Mouse (Mus musculus) C2C12 (cell line): Measurements from ENCODE around the gene Gm10964. TPM values are rescaled to one million over a fixed set of nuclear protein-coding genes. Genes with fewer than 3 reads are reported as not detected.

Experiments used
- H3K27me3 ChIP-seq: one replicate; pipeline ENCODE4 v1.6.1; 2011; ENCODE audit not compliant: control insufficient read depth, insufficient read depth, insufficient read length
- H3K36me3 ChIP-seq: one replicate; pipeline ENCODE4 v1.6.1; 2011; ENCODE audit not compliant: control insufficient read depth, insufficient read depth
- H3K4me3 ChIP-seq: one replicate; pipeline ENCODE4 v1.5.1; 2011; ENCODE audit warnings: mild to moderate bottlenecking, control low read depth; ENCODE audit not compliant: poor library complexity, insufficient read depth, severe bottlenecking
- H3K79me2 ChIP-seq: one replicate; pipeline ENCODE4 v1.6.1; 2011; ENCODE audit not compliant: control insufficient read depth, insufficient read depth
- H3K79me3 ChIP-seq: one replicate; pipeline ENCODE4 v1.6.1; 2011; ENCODE audit warnings: low read depth, control low read depth
- H3ac ChIP-seq: one replicate; pipeline ENCODE3; 2011; ENCODE audit warnings: low read depth; ENCODE audit not compliant: control insufficient read depth, insufficient read length
- CEBPB ChIP-seq: IDR thresholded peaks from one replicate; pipeline ENCODE4 v1.6.1; 2011; ENCODE audit warnings: low read depth, mild to moderate bottlenecking, control low read depth, moderate library complexity
- CTCF ChIP-seq: IDR thresholded peaks from one replicate; pipeline ENCODE4 v1.5.1; 2011; ENCODE audit not compliant: control insufficient read depth, insufficient read depth, insufficient read length
- FOSL1 ChIP-seq: IDR thresholded peaks from one replicate; pipeline ENCODE4 v1.8.0; 2011; ENCODE audit warnings: mild to moderate bottlenecking, low read length; ENCODE audit not compliant: poor library complexity, insufficient read depth, severe bottlenecking
- MAX ChIP-seq: IDR thresholded peaks from one replicate; pipeline ENCODE4 v1.6.1; 2011; ENCODE audit warnings: mild to moderate bottlenecking, control low read depth
- MYOD1 ChIP-seq: IDR thresholded peaks from one replicate; pipeline ENCODE4 v1.6.1; 2011; ENCODE audit warnings: low read depth; ENCODE audit not compliant: control insufficient read depth, insufficient read length
- MYOG ChIP-seq: IDR thresholded peaks from one replicate; pipeline ENCODE4 v1.6.1; 2011; ENCODE audit not compliant: control insufficient read depth, insufficient read length; ENCODE audit errors: extremely low read depth
- USF1 ChIP-seq: IDR thresholded peaks from one replicate; pipeline ENCODE4 v1.6.1; 2011; ENCODE audit warnings: low read depth, mild to moderate bottlenecking, control low read depth, moderate library complexity
- long read RNA-seq, 2 experiments: library from polyadenylated mRNA; unstranded; transcript quantifications; one replicate each; pipeline ENCODE4 v2.0.0; 2019 to 2020
- polyA plus RNA-seq: library from polyadenylated mRNA; unstranded; fragments of >200 nt; fragmentation: generic; extraction: Trizol; gene quantifications from one replicate; pipeline ENCODE4 v1.2.1, GENCODE M21; 2012; ENCODE audit warnings: missing spikeins

Gm10964 gene
- polyA plus RNA-seq = not detected
- long read RNA-seq, experiment 1, partial matches to known transcripts = 0 of 12 reads
- long read RNA-seq, experiment 1, other reads (novel, unspliced or antisense) = 12 of 12 reads
- long read RNA-seq, experiment 2, partial matches to known transcripts = 0 of 2 reads
- long read RNA-seq, experiment 2, other reads (novel, unspliced or antisense) = 2 of 2 reads

GRCm38 (mm10) chr3:103739329-103739728 is at the start of gene Gm10964:
Gene Gm10964, plus strand, starts transcription at chr3:103739366.
- peaks cover 8% of the 10 kb centered on the region for H3K79me2 ChIP-seq
- TF ChIP-seq MYOD1 (no peak), FOSL1 (no peak), CEBPB (no peak), USF1 (no peak), CTCF (no peak), MYOG (no peak), MAX (no peak)

GRCm38 (mm10) chr3:103690506-103690905 is 48.7 kb upstream of the Gm10964 start:
- Histone ChIP-seq H3K36me3 (no peaks in the 10 kb centered on the region), H3K27me3 (no peaks in the 10 kb centered on the region), H3K4me3 (no peak overlapping the region), H3K79me2 (no peaks in the 10 kb centered on the region), H3ac (no peak overlapping the region), H3K79me3 (no peaks in the 10 kb centered on the region)
- TF ChIP-seq USF1 (no peak), MAX (no peak), MYOD1 (no peak), FOSL1 (no peak), MYOG (no peak)

More at GRCm38 (mm10) chr3:103739329-103739728, at the start of gene Gm10964:
- Histone ChIP-seq H3K4me3 (no peak within 1 kb of the TSS), H3K36me3 (peaks cover 20% of the 10 kb centered on the region), H3K79me3 (peaks cover 2% of the 10 kb centered on the region), H3K27me3 (no peaks in the 10 kb centered on the region), H3ac (no peak within 1 kb of the TSS)

- Histone ChIP-seq H3K79me2 (no peaks in the 10 kb centered on the region), H3K27me3 (no peaks in the 10 kb centered on the region), H3K79me3 (no peaks in the 10 kb centered on the region), H3K36me3 (no peaks in the 10 kb centered on the region), H3ac (no peak overlapping the region), H3K4me3 (no peak overlapping the region)
- TF ChIP-seq USF1 (no peak), FOSL1 (no peak), CTCF (no peak), MYOG (no peak), CEBPB (no peak), MAX (no peak), MYOD1 (no peak)
Measured at GRCm38 (mm10) chr3:103695556-103695955, 43.6 kb upstream of the Gm10964 start.

- Histone ChIP-seq H3ac (no peak overlapping the region), H3K79me3 (no peaks in the 10 kb centered on the region), H3K79me2 (no peaks in the 10 kb centered on the region), H3K27me3 (no peaks in the 10 kb centered on the region), H3K36me3 (no peaks in the 10 kb centered on the region), H3K4me3 (no peak overlapping the region)
- TF ChIP-seq MYOD1 (peak; percentile 42), MAX (no peak), CTCF (no peak), USF1 (no peak)
Measured at GRCm38 (mm10) chr3:103696388-103696925, 42.7 kb upstream of the Gm10964 start.

GRCm38 (mm10) chr3:103704661-103705060 is 34.5 kb upstream of the Gm10964 start:
- Histone ChIP-seq H3K4me3 (no peak overlapping the region), H3K79me3 (no peaks in the 10 kb centered on the region), H3K79me2 (no peaks in the 10 kb centered on the region), H3K27me3 (no peaks in the 10 kb centered on the region), H3ac (no peak overlapping the region), H3K36me3 (no peaks in the 10 kb centered on the region)
- no peak for TF ChIP-seq CEBPB
- no peak for TF ChIP-seq USF1
- TF ChIP-seq CTCF = no peak
- TF ChIP-seq MYOD1 = no peak
- TF ChIP-seq MYOG = no peak
- TF ChIP-seq MAX = no peak
- TF ChIP-seq FOSL1 = no peak

- Histone ChIP-seq H3K79me3 (no peaks in the 10 kb centered on the region), H3K79me2 (no peaks in the 10 kb centered on the region), H3K36me3 (no peaks in the 10 kb centered on the region), H3K4me3 (no peak overlapping the region), H3ac (no peak overlapping the region), H3K27me3 (no peaks in the 10 kb centered on the region)
- TF ChIP-seq MYOG (no peak), USF1 (no peak), FOSL1 (no peak), CTCF (no peak), CEBPB (no peak), MYOD1 (no peak), MAX (no peak)
Measured at GRCm38 (mm10) chr3:103705426-103705825, 33.7 kb upstream of the Gm10964 start.
